Mouse (Mus musculus) small intestine, adult 2 months (tissue): ENCODE results near the gene Lrig1.

Experiments
- CTCF ChIP-seq: fragments of 200-500 bp; IDR thresholded peaks from 2 replicates; pipeline ENCODE4 v1.5.1; 2012; ENCODE audit warnings: low read depth, mild to moderate bottlenecking, control low read depth, inconsistent platforms, low read length, moderate library complexity, mixed read lengths; ENCODE audit not compliant: insufficient replicate concordance, insufficient read length; ENCODE audit errors: extremely low read depth
- POLR2A ChIP-seq: fragments of 200-500 bp; IDR thresholded peaks from 2 replicates; pipeline ENCODE4 v1.6.1; 2012; ENCODE audit warnings: low read depth, mild to moderate bottlenecking, control low read depth, inconsistent platforms, low read length, moderate library complexity

GRCm38 (mm10) chr6:94698509-94699172, 1.3 kb downstream of the Lrig1 start:
- TF ChIP-seq POLR2A = no peak
- no peak for TF ChIP-seq CTCF
